Mouse (Mus musculus): ENCODE data around the gene Cpn1. TPM values are rescaled to one million over a fixed set of nuclear protein-coding genes. Genes with fewer than 3 reads are reported as not detected.

Cpn1 gene
- total and polyA plus RNA-seq, 3 experiments: 0.13 to 1.0 (median 0.34) TPM

DNA sequence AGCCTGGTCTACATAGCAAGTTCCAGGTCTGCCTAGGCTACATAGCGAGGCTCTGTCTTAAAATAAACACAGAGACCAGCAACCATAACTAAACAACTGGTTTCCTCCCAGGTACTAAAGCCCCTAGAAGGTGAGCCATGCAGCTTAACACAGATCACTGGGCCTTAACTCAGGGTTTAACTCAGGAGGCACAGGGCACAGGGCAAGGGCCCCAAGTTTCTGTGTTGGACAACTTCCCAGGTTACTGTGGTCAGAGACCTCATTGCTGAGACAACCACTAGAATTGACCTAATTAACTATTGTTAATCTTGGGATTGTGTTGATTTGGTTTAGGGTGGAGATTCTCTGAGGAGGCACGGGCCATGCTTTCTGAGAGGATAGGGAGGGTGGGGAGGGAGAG, 19.9 kb downstream of the Cpn1 start:
- no peak overlapping the region for H3K9ac ChIP-seq (ENCODE audit: insufficient read depth, low read depth)
- peaks cover 4 to 23% of the 10 kb centered on the region in 2 experiments; a peak in 3 of 4 replicates for H3K4me1 ChIP-seq (ENCODE audit: control insufficient read depth in 1 of 2, insufficient read depth in 2 of 2)
- no peaks in the 10 kb centered on the region for H3K79me2 ChIP-seq (replicated peaks; ENCODE audit: control insufficient read depth, extremely low read depth, insufficient read depth, poor library complexity, severe bottlenecking)
- in situ Hi-C loops (cut with MboI; ENCODE audit: low pct_ligation_motif_present, low pct_unique_long_range_greater_than_20kb, low sequenced_read_pairs) (no loop called here), dilution Hi-C loops (cut with MboI; ENCODE audit: extremely low pct_ligation_motif_present, extremely low pct_unique_long_range_greater_than_20kb, low sequenced_read_pairs) (no loop called here)
- no peaks in the 10 kb centered on the region for H3K27me3 ChIP-seq (replicated peaks)
- H3K9me3 ChIP-seq (replicated peaks; ENCODE audit: low read length): no peaks in the 10 kb centered on the region
- no peak overlapping the region for H3K27ac ChIP-seq (ENCODE audit: insufficient read depth, low read depth)
- no peak for DNase-seq (ENCODE audit: extremely low read depth)
- no peak overlapping the region for H3K4me2 ChIP-seq (ENCODE audit: insufficient read depth, low read depth, poor library complexity, severe bottlenecking)
- H3K36me3 ChIP-seq (replicated peaks in 1 of 2; ENCODE audit: control insufficient read depth in 1 of 2, insufficient read depth in 1 of 2, low read length in 1 of 2): no peaks in the 10 kb centered on the region
- TF ChIP-seq BHLHE40 (IDR thresholded peaks at IDR 0.05; ENCODE audit: low read depth, low read length): no peak
- no peak for TF ChIP-seq USF1 (IDR thresholded peaks at IDR 0.05; ENCODE audit: low read depth, low read length)
- no peak for TF ChIP-seq EP300 (IDR thresholded peaks at IDR 0.05; ENCODE audit: low read length)
- no peak for TF ChIP-seq SIN3A (IDR thresholded peaks at IDR 0.05; ENCODE audit: low read length)
- no peak for TF ChIP-seq POLR2AphosphoS2 (IDR thresholded peaks at IDR 0.05; ENCODE audit: low read depth, low read length)
- TF ChIP-seq MAZ (IDR thresholded peaks at IDR 0.05; ENCODE audit: low read depth, low read length): no peak
- no peak for TF ChIP-seq TCF12 (IDR thresholded peaks at IDR 0.05; ENCODE audit: low read depth, low read length)
- no peak for TF ChIP-seq GABPA (IDR thresholded peaks at IDR 0.05; ENCODE audit: insufficient replicate concordance, low read depth, low read length)
- no peak for TF ChIP-seq KAT2A (IDR thresholded peaks at IDR 0.05; ENCODE audit: insufficient replicate concordance, low read length)
- no peak for TF ChIP-seq ZKSCAN1 (IDR thresholded peaks at IDR 0.05; ENCODE audit: borderline replicate concordance, low read depth, low read length)
- no peak for TF ChIP-seq NELFE (IDR thresholded peaks at IDR 0.05; ENCODE audit: low read depth, low read length)
- no peak for TF ChIP-seq ETS1 (conservative IDR thresholded peaks at IDR 0.05; ENCODE audit: low read depth, low read length)
- no peak for TF ChIP-seq CHD2 (IDR thresholded peaks at IDR 0.05; ENCODE audit: low read length)
- no peak for TF ChIP-seq UBTF (IDR thresholded peaks at IDR 0.05; ENCODE audit: low read depth, low read length)
- TF ChIP-seq HCFC1 (IDR thresholded peaks at IDR 0.05; ENCODE audit: low read depth, low read length): no peak
- no peak for TF ChIP-seq IRF4 (IDR thresholded peaks at IDR 0.05; ENCODE audit: low read depth, low read length)
- H3K4me3 ChIP-seq (replicated peaks in 1 of 3; ENCODE audit: low read depth in 2 of 3, low read length in 2 of 3, poor library complexity in 1 of 3): no peak overlapping the region

DNA sequence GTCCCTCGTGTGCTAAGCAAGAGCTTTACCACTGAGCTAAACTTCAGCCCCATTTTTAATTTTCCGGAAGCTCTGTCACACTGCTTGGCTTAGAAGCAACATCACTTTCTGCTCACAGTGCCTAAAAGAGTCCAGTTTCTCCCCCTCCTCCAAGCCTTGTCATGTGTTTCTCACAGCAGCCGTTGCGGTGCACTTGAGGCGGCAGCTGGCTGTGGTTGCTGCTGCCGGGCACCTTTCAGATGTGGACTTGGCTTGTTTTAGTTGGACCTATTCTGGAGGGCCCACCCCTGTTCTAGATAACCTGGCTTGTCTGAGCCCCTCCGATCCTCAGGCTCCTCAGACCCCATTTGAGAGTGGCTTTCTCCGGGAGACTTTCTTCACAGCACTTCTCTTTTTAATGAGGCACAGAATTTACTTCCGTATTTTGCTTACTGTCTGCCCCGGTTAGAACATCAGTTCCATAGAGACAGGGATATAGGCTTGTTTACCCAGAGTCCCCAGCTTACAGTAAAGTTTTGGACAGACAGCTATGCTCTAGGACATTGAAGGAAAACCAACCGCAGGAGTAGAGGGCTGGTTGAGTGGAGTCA, 20.8 kb downstream of the Cpn1 start:
- Histone ChIP-seq H3K27me3 (replicated peaks) (no peaks in the 10 kb centered on the region), H3K9me3 (replicated peaks; ENCODE audit: low read length) (peaks cover 2% of the 10 kb centered on the region), H3K27ac (ENCODE audit: insufficient read depth, low read depth) (no peak overlapping the region), H3K36me3 (replicated peaks in 1 of 2; ENCODE audit: control insufficient read depth in 1 of 2, insufficient read depth in 1 of 2, low read length in 1 of 2) (no peaks in the 10 kb centered on the region), H3K4me3 (replicated peaks in 1 of 3; ENCODE audit: low read depth in 2 of 3, low read length in 2 of 3, poor library complexity in 1 of 3) (no peak overlapping the region), H3K4me1 (ENCODE audit: control insufficient read depth in 1 of 2, insufficient read depth in 2 of 2) (peaks cover 4 to 23% of the 10 kb centered on the region in 2 experiments; a peak in 3 of 4 replicates), H3K4me2 (ENCODE audit: insufficient read depth, low read depth, poor library complexity, severe bottlenecking) (no peak overlapping the region), H3K79me2 (replicated peaks; ENCODE audit: control insufficient read depth, extremely low read depth, insufficient read depth, poor library complexity, severe bottlenecking) (no peaks in the 10 kb centered on the region), H3K9ac (ENCODE audit: insufficient read depth, low read depth) (no peak overlapping the region)
- TF ChIP-seq MXI1 (IDR thresholded peaks at IDR 0.05; ENCODE audit: low read depth, low read length) (peak; percentile 44; the same call in 1 of the 2 replicates), PAX5 (IDR thresholded peaks at IDR 0.05; ENCODE audit: low read length) (no peak), BHLHE40 (IDR thresholded peaks at IDR 0.05; ENCODE audit: low read depth, low read length) (peak; percentile 44; the same call in 1 of the 2 replicates), JUN (IDR thresholded peaks at IDR 0.05; ENCODE audit: insufficient read depth, low read depth, low read length) (no peak), MAZ (IDR thresholded peaks at IDR 0.05; ENCODE audit: low read depth, low read length) (0 out of 2 replicates have a peak, but pooled peaks have one; percentile 24), CHD2 (IDR thresholded peaks at IDR 0.05; ENCODE audit: low read length) (peak; percentile 33; the same call in 1 of the 2 replicates), ELF1 (IDR thresholded peaks at IDR 0.05; ENCODE audit: low read depth, low read length) (no peak; the same call in 1 of the 2 replicates), MAX (IDR thresholded peaks at IDR 0.05; ENCODE audit: low read length) (peak; percentile 38; the same call in 1 of the 2 replicates), HCFC1 (IDR thresholded peaks at IDR 0.05; ENCODE audit: low read depth, low read length) (no peak), ZNF384 (IDR thresholded peaks at IDR 0.05; ENCODE audit: low read depth, low read length) (no peak), EP300 (IDR thresholded peaks at IDR 0.05; ENCODE audit: low read length) (peak; percentile 33; the same call in 1 of the 2 replicates), SIN3A (IDR thresholded peaks at IDR 0.05; ENCODE audit: low read length) (0 out of 2 replicates have a peak, but pooled peaks have one; percentile 39), ETS1 (conservative IDR thresholded peaks at IDR 0.05; ENCODE audit: low read depth, low read length) (peak; percentile 48)
- dilution Hi-C loops (cut with MboI; ENCODE audit: extremely low pct_ligation_motif_present, extremely low pct_unique_long_range_greater_than_20kb, low sequenced_read_pairs): no loop called here
- DNase-seq (ENCODE audit: extremely low read depth): peak; percentile 76
- in situ Hi-C loops (cut with MboI; ENCODE audit: low pct_ligation_motif_present, low pct_unique_long_range_greater_than_20kb, low sequenced_read_pairs): no loop called here

Measured in CH12.LX (cell line).